Mouse (Mus musculus) thymus, postnatal 0 days (tissue): ENCODE data around the gene Ica1. TPM values are rescaled to one million over a fixed set of nuclear protein-coding genes. Genes with fewer than 3 reads are reported as not detected.
A peak's percentile ranks its signal among the peaks of the same experiment; 100 is the strongest.

Source experiments
- DNase-seq: peaks from one replicate; pipeline ENCODE4 v3.0.0-alpha.2; 2015; ENCODE audit warnings: low spot score
- polyA plus RNA-seq: library from polyadenylated mRNA; unstranded; fragments of >200 nt; fragmentation: Nextera tagmentation; extraction: Ambion mirVana; gene quantifications from 2 replicates; pipeline ENCODE4 v1.2.1, GENCODE M21; 2015

Ica1 gene
- polyA plus RNA-seq, 1 experiment from 2014 or later, result 7.8 TPM

DNA sequence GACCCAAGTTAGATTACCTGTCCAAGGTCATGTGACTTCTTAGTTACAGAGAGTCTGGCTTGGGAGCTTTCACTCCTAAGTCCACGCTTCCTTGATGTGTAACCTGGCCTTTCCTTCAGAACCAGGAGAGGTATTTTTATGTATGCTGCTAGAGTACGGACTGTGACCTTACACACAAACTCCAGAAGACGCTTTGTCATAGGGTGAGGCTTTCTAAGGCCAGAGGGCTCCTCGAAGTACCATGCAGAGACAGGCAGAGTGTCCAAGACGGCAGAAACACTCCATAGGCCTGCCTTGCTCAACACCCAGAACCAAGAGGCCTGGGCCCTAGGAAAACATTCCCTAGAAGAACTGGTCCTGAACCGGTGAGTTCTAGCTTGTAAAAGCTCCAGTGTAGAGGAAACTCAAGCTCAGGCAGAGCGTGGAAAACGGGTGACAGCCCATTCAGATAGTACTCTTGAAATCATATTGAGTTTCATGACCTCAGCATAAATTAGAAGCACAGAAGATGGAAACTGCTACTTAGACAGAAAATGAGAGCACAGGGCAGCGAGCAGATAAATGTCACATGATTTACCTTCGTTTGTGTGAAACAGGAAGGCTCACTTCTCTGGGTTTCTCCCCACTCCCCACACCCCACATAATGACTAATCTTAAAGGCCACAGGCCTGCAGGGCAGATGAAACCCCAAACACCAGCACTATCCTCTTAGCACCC lies 129.9 kb downstream of the Ica1 start:
- no peak for DNase-seq

DNA sequence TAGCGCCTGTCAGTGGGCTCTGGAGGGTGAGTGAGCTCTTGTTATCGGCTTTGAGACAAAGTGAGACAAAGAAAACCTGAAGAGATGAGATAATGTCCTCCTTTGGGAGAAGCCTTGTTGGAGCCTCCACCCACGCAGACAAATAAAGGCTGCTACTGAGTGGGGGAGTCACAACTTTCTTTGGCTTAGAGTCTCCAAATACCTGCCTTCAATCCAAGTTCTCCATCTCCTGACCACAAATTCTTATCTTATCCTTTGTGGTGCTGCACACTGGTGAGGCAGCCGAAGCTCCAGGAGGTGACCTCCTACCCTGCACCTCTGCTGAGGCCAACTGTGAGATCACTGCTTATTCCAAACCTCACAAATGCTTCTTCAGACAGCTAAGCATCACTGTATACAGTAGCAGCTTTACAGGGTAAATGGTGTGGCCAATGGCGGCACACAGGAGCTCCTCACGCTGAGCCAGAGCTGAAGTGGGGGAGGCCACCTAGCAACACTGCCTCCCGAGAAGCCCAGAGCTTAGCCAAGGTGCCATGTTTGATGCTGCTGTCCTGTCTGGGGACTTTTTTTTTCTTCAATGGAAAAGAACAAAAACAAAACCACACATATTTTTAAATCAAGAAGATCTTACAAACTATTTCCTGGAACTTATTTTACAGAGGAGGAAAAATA lies 130.6 kb downstream of the Ica1 start:
- no peak for DNase-seq

- DNase-seq, result no peak
Observed at GRCm38 (mm10) chr6:8645708-8646107, 132.6 kb downstream of the Ica1 start.

DNA sequence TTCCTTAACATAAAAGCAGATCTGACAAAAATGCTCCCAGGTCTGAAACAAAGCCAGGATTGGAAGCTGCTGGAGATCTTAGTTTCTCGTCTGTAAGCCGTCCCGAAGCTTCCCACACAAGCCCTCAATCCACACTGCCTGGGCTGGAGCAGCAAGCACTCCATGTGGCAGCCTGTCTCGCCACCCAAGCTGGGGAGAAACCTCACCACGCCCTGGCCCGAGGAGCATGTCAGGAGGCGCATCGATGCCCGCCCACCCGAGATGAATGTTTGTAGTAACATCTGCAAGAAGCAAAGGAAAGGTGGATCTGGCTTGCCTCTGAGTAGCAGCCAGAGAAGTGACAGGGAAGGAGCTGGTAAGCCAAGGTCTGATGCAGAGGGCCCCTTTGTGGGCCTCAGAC lies 133.6 kb downstream of the Ica1 start:
- no peak for DNase-seq

- DNase-seq, result no peak
Observed at GRCm38 (mm10) chr6:8640863-8641262, 137.4 kb downstream of the Ica1 start.

DNA sequence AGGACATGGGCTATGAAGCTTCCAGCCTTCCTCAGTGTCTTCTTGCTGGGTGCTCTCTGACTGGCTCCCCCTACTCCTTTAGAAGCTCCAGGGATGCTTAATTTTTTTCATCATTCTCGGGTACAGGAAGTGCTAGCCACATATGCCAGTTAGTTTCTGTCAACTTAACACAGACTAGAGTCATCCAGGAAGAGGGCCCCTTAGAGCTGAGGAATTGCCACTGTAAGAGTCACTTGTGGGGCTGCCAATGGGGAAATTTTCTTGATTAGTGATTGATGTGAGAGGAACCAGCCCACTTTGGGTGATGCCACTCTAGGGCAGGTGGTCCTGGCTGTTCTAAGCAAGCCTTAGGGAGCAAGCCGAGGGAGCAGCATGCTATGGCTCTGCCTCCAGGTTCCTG lies 138.8 kb downstream of the Ica1 start:
- DNase-seq, result peak; percentile 42

GRCm38 (mm10) chr6:8638899-8639298 lies 139.4 kb downstream of the Ica1 start:
- no peak for DNase-seq

DNA sequence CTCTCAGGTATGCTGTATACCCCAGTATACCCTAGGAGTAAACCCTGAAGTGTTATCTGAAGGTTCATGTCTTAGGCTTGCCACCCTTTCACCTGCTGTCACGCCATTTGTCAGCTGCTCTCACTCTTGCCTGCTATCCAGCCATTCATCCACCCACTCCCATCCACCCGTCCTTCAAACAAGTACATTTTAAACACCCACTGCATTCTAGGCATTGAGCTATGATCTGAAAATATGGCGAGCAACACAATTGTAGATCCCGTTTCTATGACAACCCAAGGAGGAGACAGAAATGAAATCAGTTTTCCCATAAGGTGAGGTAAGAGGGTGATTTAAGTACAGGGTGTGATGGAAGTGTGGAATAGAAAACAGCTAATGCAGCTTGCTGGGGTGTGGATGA lies 140.2 kb downstream of the Ica1 start:
- DNase-seq, result no peak

GRCm38 (mm10) chr6:8632701-8633100 lies 145.6 kb downstream of the Ica1 start:
- no peak for DNase-seq

DNA sequence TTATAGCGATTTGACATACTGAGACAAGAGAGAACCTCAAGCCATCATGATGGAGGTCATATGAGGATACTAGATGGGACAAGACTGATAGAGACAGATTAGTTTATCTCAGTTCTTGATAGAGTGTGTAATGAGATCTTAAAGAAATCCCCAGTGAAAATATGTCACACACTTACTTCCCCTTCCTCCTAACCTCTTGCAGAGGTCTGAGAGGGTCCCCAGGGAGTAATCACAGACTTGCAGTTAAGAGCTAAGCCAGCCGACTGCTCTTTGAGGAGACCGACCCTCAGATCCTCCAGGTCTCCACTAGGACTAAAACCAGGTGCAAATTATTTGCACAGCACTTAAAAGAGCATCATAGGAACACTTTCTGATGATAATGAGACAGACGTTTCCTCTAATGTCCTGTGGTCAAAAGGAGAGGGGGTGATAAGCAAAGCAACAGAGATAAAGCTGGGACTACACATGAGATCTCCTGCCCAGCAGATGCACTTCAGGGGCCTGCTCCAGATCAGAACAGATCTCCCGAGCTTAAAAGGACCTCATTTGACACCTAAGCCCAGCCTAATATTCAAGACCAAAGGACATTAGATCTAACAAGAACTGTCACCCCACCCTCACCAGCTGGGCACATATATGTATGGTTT lies 146.2 kb downstream of the Ica1 start:
- no peak for DNase-seq

DNA sequence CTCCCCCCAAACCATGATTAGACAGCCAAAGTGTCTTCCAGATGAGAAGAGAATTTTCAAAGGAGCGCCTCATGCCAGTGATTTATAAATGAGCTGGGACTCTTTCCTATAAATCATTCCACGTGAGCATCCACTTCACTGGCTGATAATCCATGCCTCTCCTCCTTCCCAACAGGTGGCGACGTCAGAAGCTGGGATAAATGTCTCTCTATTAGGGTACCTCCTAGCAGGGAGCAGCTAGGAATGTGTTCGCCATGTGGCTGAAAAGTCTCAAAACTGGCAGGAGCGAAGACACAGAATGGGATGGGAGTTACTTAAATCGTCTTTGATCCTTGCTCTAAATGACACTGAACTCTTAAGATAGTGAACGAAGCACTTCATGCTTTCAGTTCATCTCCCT lies 146.9 kb downstream of the Ica1 start:
- DNase-seq, result no peak

DNA sequence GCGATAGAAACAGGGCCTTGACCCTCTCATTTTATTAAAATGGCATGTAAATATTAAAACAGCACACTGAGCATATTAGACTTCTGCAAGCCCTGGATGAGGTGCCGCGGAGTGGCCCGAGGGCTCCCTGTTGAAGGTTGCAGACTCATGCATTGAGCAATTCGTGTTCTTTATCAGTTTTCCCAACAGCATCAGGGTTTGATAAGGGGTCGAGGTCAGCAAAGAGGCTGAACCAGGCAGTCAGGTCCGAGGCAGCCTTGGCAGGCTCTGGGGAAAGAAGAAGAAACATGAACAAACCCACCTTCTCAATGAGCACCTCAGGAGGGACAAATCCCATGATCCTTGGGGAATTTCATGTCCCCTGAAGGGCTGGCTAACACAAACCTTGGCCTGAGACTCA lies 147.8 kb downstream of the Ica1 start:
- no peak for DNase-seq

DNA sequence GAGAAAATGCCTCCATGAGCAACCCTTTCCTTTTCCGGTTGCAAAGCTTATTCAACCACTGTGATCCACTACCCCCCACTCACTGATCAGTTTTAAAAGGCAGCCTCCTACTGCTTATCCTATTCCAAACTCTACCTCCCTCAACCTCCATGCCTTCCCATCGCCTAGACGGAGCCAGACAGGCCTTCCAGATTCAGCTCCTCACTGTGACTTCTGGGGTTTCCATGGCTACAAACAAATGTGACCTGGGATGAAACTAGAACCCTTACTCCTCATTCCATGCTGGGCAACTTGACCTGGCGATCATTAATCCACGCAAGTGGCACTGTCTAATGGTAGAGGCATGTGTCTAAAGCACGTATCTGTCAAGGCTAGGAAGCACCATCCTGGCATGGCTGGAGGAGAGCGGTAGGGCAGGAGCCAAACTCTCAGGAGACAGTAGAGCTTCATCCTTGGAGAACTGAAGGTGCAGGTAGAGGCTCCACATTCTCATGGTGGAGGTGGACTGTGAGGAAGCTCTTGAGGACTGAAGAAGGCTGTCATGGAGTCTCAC lies 149.5 kb downstream of the Ica1 start:
- DNase-seq, result no peak

GRCm38 (mm10) chr6:8628226-8628625 lies 150.1 kb downstream of the Ica1 start:
- DNase-seq, result no peak

DNA sequence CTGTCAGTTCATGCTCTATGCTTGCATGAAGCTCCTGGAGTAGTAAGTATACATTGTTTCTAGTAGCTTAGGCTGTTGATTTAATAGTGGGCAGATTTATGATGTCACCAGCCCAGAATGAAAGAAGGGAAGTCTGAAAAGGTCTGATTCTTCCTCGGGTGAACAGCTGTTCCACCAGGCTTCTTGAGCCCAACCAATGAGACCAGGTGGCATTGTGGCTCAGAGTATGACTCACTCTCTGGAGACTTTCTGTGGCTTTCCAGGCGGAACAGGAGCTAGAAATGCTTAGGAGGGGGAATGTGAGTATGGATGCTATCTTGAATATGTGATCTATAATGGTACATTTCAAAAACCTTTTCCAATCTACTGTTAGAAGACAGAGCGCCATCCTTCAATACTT lies 155.2 kb downstream of the Ica1 start:
- no peak for DNase-seq

DNA sequence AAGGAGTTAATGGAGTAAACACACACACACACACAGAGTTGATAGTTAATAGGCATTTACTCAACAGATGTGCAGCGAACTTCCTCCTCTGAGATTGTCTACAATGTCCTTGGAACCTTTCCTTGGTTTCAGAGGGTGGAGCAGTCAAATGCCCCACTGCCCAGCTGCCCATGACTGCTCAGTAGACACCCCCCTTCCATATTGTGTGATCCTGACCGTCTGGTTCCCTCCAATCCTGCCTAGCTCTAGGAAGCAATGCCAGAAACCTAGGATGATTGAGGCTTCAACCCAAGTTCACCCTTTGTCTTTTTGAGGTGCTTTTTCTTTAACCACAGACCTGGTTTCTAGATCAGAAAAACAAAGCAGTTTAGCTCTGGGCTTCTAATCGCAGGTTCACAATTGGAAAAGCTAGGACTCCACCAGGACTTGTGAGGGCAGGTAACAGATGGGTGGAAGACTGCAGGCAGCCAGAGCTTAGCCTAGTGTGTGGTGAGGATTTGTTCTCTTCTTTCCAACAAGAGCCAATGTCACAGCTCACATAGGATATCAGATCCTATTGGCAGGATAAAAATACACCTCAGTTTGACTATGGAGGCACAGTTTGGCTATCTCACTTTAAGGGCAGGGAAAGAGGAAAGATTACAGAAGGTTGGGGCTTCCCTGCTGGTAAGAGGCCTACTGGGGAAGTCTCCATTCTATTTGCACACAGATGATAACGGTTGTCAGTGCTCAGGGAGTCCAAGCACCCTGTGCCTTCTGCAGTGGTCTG lies 158.5 kb downstream of the Ica1 start:
- DNase-seq, result no peak

GRCm38 (mm10) chr6:8617369-8617768 lies 160.9 kb downstream of the Ica1 start:
- no peak for DNase-seq

GRCm38 (mm10) chr6:8591665-8592064 lies 186.6 kb downstream of the Ica1 start:
- DNase-seq, result no peak

DNA sequence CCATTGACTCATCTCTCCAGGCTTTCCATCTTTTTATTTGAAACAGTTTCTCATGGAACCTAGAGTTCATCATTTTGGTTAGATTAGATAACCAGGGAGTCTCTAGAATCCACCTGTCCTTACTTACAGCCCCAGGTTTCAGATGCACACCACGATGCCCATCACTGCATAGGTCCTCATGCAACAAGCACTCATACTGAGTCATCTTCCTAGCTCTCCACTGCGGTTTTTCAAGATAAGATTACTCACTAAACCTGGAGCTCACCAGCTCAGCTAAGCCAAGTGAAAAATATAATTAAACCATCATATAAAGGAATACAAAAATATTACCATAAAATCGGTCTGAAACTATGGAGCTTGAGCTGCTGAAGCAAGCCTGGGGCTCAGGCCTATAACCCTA lies 194.4 kb downstream of the Ica1 start:
- DNase-seq, result no peak

DNA sequence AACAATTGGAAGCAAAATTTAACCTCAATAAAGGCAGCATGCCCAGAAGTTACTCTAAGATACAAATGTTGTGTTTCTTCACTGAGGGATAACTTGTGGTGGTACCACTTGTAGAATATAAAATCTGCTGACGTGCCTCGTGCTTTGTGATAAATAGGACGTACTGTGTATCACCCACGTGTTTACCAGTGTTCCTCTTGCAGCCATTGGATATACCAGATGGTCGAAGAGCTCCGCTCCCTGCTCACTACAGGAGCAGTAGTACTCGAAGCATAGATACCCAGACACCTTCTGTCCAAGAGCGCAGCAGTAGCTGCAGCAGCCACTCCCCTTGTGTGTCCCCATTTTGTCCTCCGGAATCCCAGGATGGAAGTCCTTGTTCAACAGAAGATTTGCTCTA lies 195.9 kb downstream of the Ica1 start:
- DNase-seq, result no peak
